Mouse (Mus musculus): Measurements from ENCODE around the gene Crmp1.

DNA sequence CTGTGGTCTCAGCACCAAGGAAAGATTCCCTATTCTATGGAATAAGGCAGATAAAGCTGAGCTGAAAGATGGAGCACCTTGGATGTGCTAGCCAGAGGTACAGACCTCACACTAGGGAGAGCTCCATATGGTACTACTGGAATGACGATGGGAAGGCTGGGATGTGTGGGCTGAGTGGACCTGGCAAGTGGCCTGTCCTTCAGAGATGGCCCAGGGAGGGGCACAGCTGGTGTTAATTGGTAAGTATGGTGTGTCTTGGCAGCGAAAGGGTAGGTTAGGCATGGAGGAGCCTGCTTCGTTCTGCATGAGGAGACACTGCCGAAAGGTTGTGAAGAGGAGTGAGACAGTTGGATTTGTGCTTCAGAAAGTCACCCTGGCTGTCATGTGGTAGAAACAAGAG lies 12.8 kb downstream of the Crmp1 start:
- TF ChIP-seq EP300 (IDR thresholded peaks at IDR 0.05; ENCODE audit: low read depth) = no peak
- TF ChIP-seq CTCF (IDR thresholded peaks at IDR 0.05; ENCODE audit: low read depth) = no peak
